Mouse (Mus musculus): ENCODE measurements around the gene Txndc2.

The Txndc2 gene

GRCm38 (mm10) chr17:65612391-65613141 is 29.4 kb downstream of the Txndc2 start:
- DNase-seq (ENCODE audit: low spot score), result no peak

- DNase-seq (ENCODE audit: low spot score), result no peak
These were observed 30.2 kb downstream of the Txndc2 start for GRCm38 (mm10) chr17:65611721-65612120.

- DNase-seq (ENCODE audit: low spot score), result no peak
These were observed 33.2 kb downstream of the Txndc2 start for GRCm38 (mm10) chr17:65608743-65609142.

GRCm38 (mm10) chr17:65608312-65608687 is 33.7 kb downstream of the Txndc2 start:
- DNase-seq (ENCODE audit: low spot score), result no peak

- no peak for DNase-seq (ENCODE audit: low spot score)
These were observed 34.2 kb downstream of the Txndc2 start for GRCm38 (mm10) chr17:65607574-65608311.

- DNase-seq (ENCODE audit: low spot score), result peak; percentile 70
These were observed 36.0 kb downstream of the Txndc2 start for GRCm38 (mm10) chr17:65606014-65606413.

GRCm38 (mm10) chr17:65604892-65605291 is 37.1 kb downstream of the Txndc2 start:
- no peak for DNase-seq (ENCODE audit: low spot score)

GRCm38 (mm10) chr17:65604315-65604714 is 37.7 kb downstream of the Txndc2 start:
- no peak for DNase-seq (ENCODE audit: low spot score)

- no peak for DNase-seq (ENCODE audit: low spot score)
These were observed 44.0 kb downstream of the Txndc2 start for GRCm38 (mm10) chr17:65597857-65598486.

- DNase-seq (ENCODE audit: low spot score), result no peak
These were observed 47.3 kb downstream of the Txndc2 start for GRCm38 (mm10) chr17:65594687-65595086.

All from c-Kit-positive CD71-positive TER-119-positive erythroid progenitor cells, embryonic 14.5 days (primary cell).